Mouse (Mus musculus): Measurements from ENCODE around the gene Fam53a.

Gene Fam53a

GRCm38 (mm10) chr5:33629301-33629987, at the start of gene Fam53a, which contains the start of gene Gm9903:
Fam53a (minus strand) TSS chr5:33629635.
Gm9903 (plus strand) TSS chr5:33629925.
- peak; percentile 97 for DNase-seq (ENCODE audit: low read depth)

- no peak for DNase-seq (ENCODE audit: low read depth)
These were observed 48.8 kb upstream of the Fam53a start for GRCm38 (mm10) chr5:33678244-33678643.

- DNase-seq (ENCODE audit: low read depth): peak; percentile 65
These were observed 46.5 kb upstream of the Fam53a start for GRCm38 (mm10) chr5:33675964-33676363.

- no peak for DNase-seq (ENCODE audit: low read depth)
These were observed 45.0 kb upstream of the Fam53a start for GRCm38 (mm10) chr5:33674439-33674838.

GRCm38 (mm10) chr5:33671659-33672058, 42.2 kb upstream of the Fam53a start:
- peak; percentile 44 for DNase-seq (ENCODE audit: low read depth)

- DNase-seq (ENCODE audit: low read depth): peak; percentile 67
These were observed 38.8 kb upstream of the Fam53a start for GRCm38 (mm10) chr5:33668223-33668622.

GRCm38 (mm10) chr5:33658664-33659050, 29.2 kb upstream of the Fam53a start:
- DNase-seq (ENCODE audit: low read depth): no peak

GRCm38 (mm10) chr5:33657787-33658663, 28.6 kb upstream of the Fam53a start, which contains the start of the genes Tacc3 and Tmem129:
Tacc3 (plus strand) TSS chr5:33658128.
Tmem129 (minus strand) TSS chr5:33658416.
- DNase-seq (ENCODE audit: low read depth): peak; percentile 98

GRCm38 (mm10) chr5:33657251-33657786, 27.9 kb upstream of the Fam53a start:
- DNase-seq (ENCODE audit: low read depth): no peak

- no peak for DNase-seq (ENCODE audit: low read depth)
These were observed 27.3 kb upstream of the Fam53a start for GRCm38 (mm10) chr5:33656739-33657138.

GRCm38 (mm10) chr5:33655251-33655840, 25.9 kb upstream of the Fam53a start:
- DNase-seq (ENCODE audit: low read depth): no peak

GRCm38 (mm10) chr5:33654424-33654823, 25.0 kb upstream of the Fam53a start:
- DNase-seq (ENCODE audit: low read depth): no peak

GRCm38 (mm10) chr5:33652783-33653173, 23.3 kb upstream of the Fam53a start:
- no peak for DNase-seq (ENCODE audit: low read depth)

- DNase-seq (ENCODE audit: low read depth): peak; percentile 98
These were observed 22.7 kb upstream of the Fam53a start, which contains the start of gene Slbp for GRCm38 (mm10) chr5:33651921-33652782. Slbp (minus strand) TSS chr5:33652574.

- no peak for DNase-seq (ENCODE audit: low read depth)
These were observed 22.1 kb upstream of the Fam53a start for GRCm38 (mm10) chr5:33651541-33651920.

- no peak for DNase-seq (ENCODE audit: low read depth)
These were observed 21.6 kb upstream of the Fam53a start for GRCm38 (mm10) chr5:33651017-33651416.

- peak; percentile 69 for DNase-seq (ENCODE audit: low read depth)
These were observed 11.2 kb upstream of the Fam53a start for GRCm38 (mm10) chr5:33640652-33641051.

- DNase-seq (ENCODE audit: low read depth): no peak
These were observed 9.4 kb upstream of the Fam53a start for GRCm38 (mm10) chr5:33638826-33639225.

GRCm38 (mm10) chr5:33637606-33638350, 8.3 kb upstream of the Fam53a start:
- DNase-seq (ENCODE audit: low read depth): no peak

GRCm38 (mm10) chr5:33635361-33635760, 5.9 kb upstream of the Fam53a start:
- DNase-seq (ENCODE audit: low read depth): no peak

- no peak for DNase-seq (ENCODE audit: low read depth)
These were observed 3.1 kb upstream of the Fam53a start for GRCm38 (mm10) chr5:33632526-33632925.

Data from 416B (cell line).